Mouse (Mus musculus) CD4-positive naive resting alpha-beta T cell, adult 76 days (primary cell): ENCODE results near the gene Zfp787. TPM values are rescaled to one million over a fixed set of nuclear protein-coding genes. Genes with fewer than 3 reads are reported as not detected.

ENCODE experiments used
- total RNA-seq: library from RNA; stranded (reverse); gene quantifications from one replicate; pipeline ENCODE4 v1.2.4, GENCODE M21; 2023

Gene Zfp787
- 29.7 TPM for total RNA-seq

DNA sequence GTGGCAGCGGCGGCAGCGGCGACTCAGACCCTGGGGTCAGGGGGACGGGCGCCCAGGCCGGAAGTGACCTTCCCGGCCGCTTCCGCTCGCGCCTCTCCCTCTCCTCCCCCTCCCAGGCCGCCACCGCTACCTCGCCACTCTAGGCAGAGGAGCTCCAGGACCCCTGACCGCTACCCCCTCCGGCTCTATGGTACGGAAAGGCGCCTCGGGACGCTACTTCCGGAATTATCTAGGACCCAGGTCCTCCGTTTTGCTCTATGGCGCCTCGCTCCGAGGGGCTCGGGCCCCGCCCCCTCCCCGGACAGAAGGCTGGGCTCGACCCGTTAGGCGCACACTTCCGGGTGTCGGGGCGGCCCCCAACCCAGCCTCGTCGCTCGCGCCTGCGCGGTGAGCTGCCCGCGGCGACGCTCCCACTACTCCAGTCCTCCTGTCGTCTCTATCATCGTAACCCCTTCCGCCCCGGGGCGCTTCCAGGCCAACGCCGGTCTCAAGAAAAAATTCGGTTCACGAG is at the start of gene Zfp787:
Zfp787 (minus strand) TSS at position 97 of the 511 bp plus-strand sequence.

DNA sequence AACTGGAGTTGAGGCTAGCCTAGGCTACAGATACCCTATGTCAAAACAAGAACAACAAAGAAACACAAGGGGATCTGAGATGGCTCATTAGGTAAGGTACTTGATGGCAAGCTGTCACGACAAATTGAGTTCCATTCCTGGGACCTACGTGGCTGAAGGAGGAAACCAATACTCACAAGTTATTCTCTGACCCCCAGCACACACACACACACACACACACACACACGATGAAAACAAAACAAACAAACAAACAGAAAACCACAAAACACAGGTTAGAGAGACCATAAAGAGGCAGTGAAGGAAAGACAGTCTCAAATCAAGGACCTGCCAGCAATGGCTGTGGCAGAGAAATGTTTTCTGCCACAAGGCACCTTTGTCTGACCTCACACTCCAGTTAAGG is 41.0 kb upstream of the Zfp787 start, which contains the start of gene Galp:
Galp (plus strand) TSS at position 301 of the 400 bp plus-strand sequence.

DNA sequence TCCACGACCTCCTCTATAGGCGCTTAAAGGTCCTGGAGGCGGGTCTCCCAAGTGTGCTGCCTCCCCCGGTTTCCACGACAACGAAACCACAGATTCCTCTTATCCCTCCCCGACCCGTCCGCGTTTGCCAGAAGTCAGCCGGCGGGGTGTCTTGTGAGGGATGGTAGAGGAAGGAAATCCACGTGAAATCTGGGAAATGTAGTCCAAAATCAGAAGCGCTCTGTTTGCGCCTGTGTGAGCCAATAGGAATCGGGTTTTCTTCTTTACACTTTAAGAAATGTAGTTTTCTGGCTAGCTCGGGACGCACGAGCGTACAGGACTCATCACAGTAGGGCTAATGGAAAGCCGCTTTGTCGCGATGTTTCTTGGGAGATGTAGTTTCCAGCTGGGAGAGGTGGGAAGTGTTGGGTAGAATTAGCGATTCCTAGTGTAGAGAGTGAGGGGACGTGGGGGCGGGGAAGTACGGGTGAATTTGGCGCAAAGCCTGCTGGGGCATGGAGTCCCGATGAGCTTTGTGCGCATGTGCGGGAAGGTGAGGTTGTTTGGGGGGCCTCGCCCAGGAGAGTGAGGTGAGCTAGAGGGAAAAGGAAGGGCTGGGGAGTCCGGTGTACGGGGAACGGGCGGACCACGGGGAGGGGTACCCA is 16.3 kb upstream of the Zfp787 start, which contains the start of gene Zfp444:
Zfp444 (plus strand) TSS at position 221 of the 644 bp plus-strand sequence.

Other genes with a start within 250 kb of the Zfp787 start
- not detected for gene Vmn1r65, start 145.0 kb downstream of the Zfp787 start, total RNA-seq
- not detected for gene Nlrp4c, start 110.8 kb downstream of the Zfp787 start, total RNA-seq
- 23.9 TPM for gene Zfp444, start 16.2 kb upstream of the Zfp787 start, total RNA-seq
- not detected for gene Galp, start 41.1 kb upstream of the Zfp787 start, total RNA-seq
- not detected for gene Zscan5b, start 66.3 kb upstream of the Zfp787 start, total RNA-seq
- gene Epp13, start 96.7 kb upstream of the Zfp787 start, total RNA-seq, result not detected
- 5.9 TPM for gene Zfp667, start 130.6 kb upstream of the Zfp787 start, total RNA-seq
- 0.50 TPM for gene Zfp583, start 175.3 kb upstream of the Zfp787 start, total RNA-seq
- gene Gm3854, start 187.8 kb upstream of the Zfp787 start, total RNA-seq, result 0.97 TPM
- 2.3 TPM for gene Zfp78, start 207.3 kb upstream of the Zfp787 start, total RNA-seq
- gene Zfp28, start 227.3 kb upstream of the Zfp787 start, total RNA-seq, result 8.3 TPM
- 1.8 TPM for gene Smim17, start 242.7 kb upstream of the Zfp787 start, total RNA-seq